Mouse (Mus musculus) liver, postnatal 0 days (tissue): Measurements from ENCODE around the gene Lxn.

Experiments
- CTCF ChIP-seq: sonication (generic); IDR thresholded peaks from 2 replicates; pipeline ENCODE4 v1.5.1; 2016; ENCODE audit warnings: antibody characterized with exemption, low read depth
- EP300 ChIP-seq: IDR thresholded peaks from 2 replicates; pipeline ENCODE4 v1.6.1; 2016; ENCODE audit warnings: antibody characterized with exemption, low read depth, mild to moderate bottlenecking

DNA sequence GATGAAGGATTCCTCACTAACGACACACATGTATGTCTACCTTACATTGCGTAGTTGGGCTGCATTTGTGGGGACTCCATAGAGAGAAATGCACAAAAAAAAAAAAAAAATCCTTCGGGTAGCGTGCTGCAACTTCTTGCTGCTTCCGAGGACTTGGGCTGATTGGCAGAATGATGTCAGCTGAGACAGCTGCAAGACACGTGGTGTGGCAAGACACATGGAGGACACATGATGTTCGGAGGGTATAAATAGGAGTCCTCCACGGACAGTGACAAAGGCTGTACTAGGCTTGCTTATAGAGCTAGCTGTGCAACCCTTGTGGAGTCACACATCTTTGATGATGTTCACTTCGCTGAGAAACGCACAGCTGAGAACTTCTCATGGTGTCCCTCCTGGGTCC is 18.7 kb upstream of the Lxn start:
- TF ChIP-seq EP300 (no peak), CTCF (no peak)
